Mouse (Mus musculus): ENCODE results near the gene Tmem38b.

DNA sequence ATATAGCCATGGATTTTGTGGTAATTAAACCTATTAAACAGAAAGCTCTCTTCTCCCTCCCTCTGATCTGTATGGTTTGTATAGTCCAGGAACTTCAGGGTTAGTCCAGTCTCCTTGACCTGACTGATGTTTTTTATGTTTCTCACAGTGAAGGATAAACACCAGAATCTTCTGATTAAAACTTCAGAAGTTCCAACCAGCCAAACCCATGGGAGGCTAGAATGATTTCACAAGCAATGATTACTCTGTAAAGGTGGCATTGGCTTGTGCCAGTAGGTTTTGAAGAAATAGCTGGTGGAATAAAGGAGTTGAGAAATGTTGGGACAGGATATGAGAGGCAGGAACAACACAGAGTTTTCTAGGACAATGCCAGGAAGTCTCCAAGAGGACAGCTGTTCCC, 40.6 kb downstream of the Tmem38b start:
- TF ChIP-seq CTCF (IDR thresholded peaks at IDR 0.05) (no peak), POLR2A (IDR thresholded peaks at IDR 0.05; ENCODE audit: insufficient read depth, low read depth, low read length) (no peak), EP300 (IDR thresholded peaks at IDR 0.05; ENCODE audit: insufficient read depth, low read depth, low read length) (no peak)

Data from heart, adult 2 months (tissue).